ENCODE assay signal across 9 mouse cellular contexts in genomic region chr2:92012768-92013445, GRCm38 (mm10). TPM values are rescaled to one million over a fixed set of nuclear protein-coding genes. Genes with fewer than 3 reads are reported as not detected.
DNase-seq lines count a peak whose midpoint lies in the region; ATAC-seq and TF ChIP-seq lines count a peak whose summit lies in the region.
"Had no signal": no experiment of that assay in that cellular context is flagged by ENCODE, and none has a peak within 500 bp of the region (broad histone marks: within the 10 kb centered on the region; RNA-seq: fewer than 3 reads in every experiment).

No protein-coding gene starts in this region.

- H3K4me3 ChIP-seq in midbrain, embryonic 14.5 days (replicated peaks; ENCODE audit: low read depth, low read length) = no peak overlapping the region
- no peak overlapping the region for H3K4me3 ChIP-seq in midbrain, embryonic 15.5 days
- H3K4me3 ChIP-seq in gastrocnemius, adult 2 months = peak overlapping the region; percentile 13; the same call in 1 of the 2 replicates
- H3K4me3 ChIP-seq in kidney, embryonic 15.5 days (replicated peaks) = no peak overlapping the region
- no peak overlapping the region for H3K4me3 ChIP-seq in neural tube, embryonic 14.5 days (ENCODE audit: low read depth, low read length)
- H3K4me3 ChIP-seq: megakaryocyte, embryonic 14.5 days had no signal

- H3K4me2 ChIP-seq in midbrain, embryonic 14.5 days (ENCODE audit: low read length) = no peak overlapping the region
- H3K4me2 ChIP-seq in midbrain, embryonic 15.5 days = no peak overlapping the region
- peak overlapping the region; percentile 30; the same call in 1 of the 2 replicates for H3K4me2 ChIP-seq in kidney, embryonic 15.5 days
- no peak overlapping the region for H3K4me2 ChIP-seq in neural tube, embryonic 14.5 days (ENCODE audit: low read depth, low read length)

- H3K27me3 ChIP-seq in midbrain, embryonic 14.5 days (ENCODE audit: control insufficient read depth, insufficient read depth, low read length) = no peaks in the 10 kb centered on the region
- 0 out of 2 replicates have a peak, but pooled peaks cover 7% of the 10 kb centered on the region for H3K27me3 ChIP-seq in midbrain, embryonic 15.5 days (replicated peaks)
- H3K27me3 ChIP-seq in kidney, embryonic 15.5 days = 0 out of 2 replicates have a peak, but pooled peaks cover 2% of the 10 kb centered on the region
- H3K27me3 ChIP-seq in neural tube, embryonic 14.5 days (ENCODE audit: control insufficient read depth, insufficient read depth, low read length) = no peaks in the 10 kb centered on the region

- intact Hi-C loops in gastrocnemius, adult 2 months (cut with DNase I) = loop anchor here (5.0 kb wide), 1 partner anchor 169 kb away; no protein-coding TSS in a partner anchor

- no peaks in the 10 kb centered on the region for H3K9me3 ChIP-seq in midbrain, embryonic 14.5 days (ENCODE audit: control insufficient read depth, low read length)
- H3K9me3 ChIP-seq in midbrain, embryonic 15.5 days = no peaks in the 10 kb centered on the region
- H3K9me3 ChIP-seq in kidney, embryonic 15.5 days (replicated peaks) = no peaks in the 10 kb centered on the region
- no peaks in the 10 kb centered on the region for H3K9me3 ChIP-seq in neural tube, embryonic 14.5 days (ENCODE audit: control insufficient read depth, low read length)
- H3K9me3 ChIP-seq: megakaryocyte, embryonic 14.5 days had no signal

- ATAC-seq in midbrain, embryonic 14.5 days (ENCODE audit: low FRiP score, low TSS enrichment) = no peak
- no peak for ATAC-seq in midbrain, embryonic 15.5 days (replicated peaks)
- ATAC-seq in kidney, embryonic 15.5 days (replicated peaks; ENCODE audit: low FRiP score) = peak; percentile 70
- ATAC-seq in neural tube, embryonic 14.5 days (ENCODE audit: low read depth) = no peak
- ATAC-seq in CD4-positive, CD25-positive, alpha-beta regulatory T cell, adult 4 months = no peak

- H3K9ac ChIP-seq in midbrain, embryonic 14.5 days (replicated peaks; ENCODE audit: low read length) = no peak overlapping the region
- H3K9ac ChIP-seq in midbrain, embryonic 15.5 days = no peak overlapping the region
- no peak overlapping the region for H3K9ac ChIP-seq in kidney, embryonic 15.5 days
- H3K9ac ChIP-seq in neural tube, embryonic 14.5 days (replicated peaks; ENCODE audit: low read depth, low read length) = 0 out of 2 replicates have a peak overlapping the region, but pooled peaks have one; percentile 21

- TF ChIP-seq CTCF in gastrocnemius, adult 2 months (IDR thresholded peaks at IDR 0.05) = no peak

- peak; percentile 16 for DNase-seq in midbrain, embryonic 14.5 days
- peak; percentile 92 for DNase-seq in gastrocnemius, adult 2 months
- DNase-seq in spleen, postnatal 10 days (ENCODE audit: low spot score in 2 of 2) = no peak
- DNase-seq in frontal cortex, postnatal 36 days (ENCODE audit: low spot score in 2 of 2) = no peak

- H3K4me1 ChIP-seq in midbrain, embryonic 14.5 days (ENCODE audit: control insufficient read depth, insufficient read depth, low read length) = no peaks in the 10 kb centered on the region
- H3K4me1 ChIP-seq in midbrain, embryonic 15.5 days = peaks cover 5% of the 10 kb centered on the region
- peaks cover 67% of the 10 kb centered on the region for H3K4me1 ChIP-seq in kidney, embryonic 15.5 days
- H3K4me1 ChIP-seq in neural tube, embryonic 14.5 days (ENCODE audit: control insufficient read depth, insufficient read depth, low read length) = 0 out of 2 replicates have a peak, but pooled peaks cover 5% of the 10 kb centered on the region

- no peaks in the 10 kb centered on the region for H3K36me3 ChIP-seq in midbrain, embryonic 14.5 days (ENCODE audit: control insufficient read depth, insufficient read depth, low read length)
- H3K36me3 ChIP-seq in midbrain, embryonic 15.5 days (replicated peaks) = no peaks in the 10 kb centered on the region
- H3K36me3 ChIP-seq in kidney, embryonic 15.5 days = no peaks in the 10 kb centered on the region
- H3K36me3 ChIP-seq in neural tube, embryonic 14.5 days (ENCODE audit: control insufficient read depth, insufficient read depth, low read length) = no peaks in the 10 kb centered on the region

- no peak overlapping the region for H3K27ac ChIP-seq in midbrain, embryonic 14.5 days (replicated peaks; ENCODE audit: low read depth, low read length)
- no peak overlapping the region for H3K27ac ChIP-seq in midbrain, embryonic 15.5 days
- peak overlapping the region; percentile 87 for H3K27ac ChIP-seq in gastrocnemius, adult 2 months
- peak overlapping the region; percentile 80 for H3K27ac ChIP-seq in kidney, embryonic 15.5 days
- H3K27ac ChIP-seq in neural tube, embryonic 14.5 days (ENCODE audit: low read depth, low read length) = no peak overlapping the region

- 59% methylated on average over 8 of the region's 8 CpGs for WGBS in midbrain, embryonic 14.5 days
- WGBS in midbrain, embryonic 15.5 days = 54% methylated on average over 8 of the region's 8 CpGs
- WGBS in kidney, embryonic 15.5 days = 27% methylated on average over 8 of the region's 8 CpGs
- 57% methylated on average over 8 of the region's 8 CpGs for WGBS in neural tube, embryonic 14.5 days

RNA-seq across cellular contexts. Expression of gene Creb3l1, which starts 11.4 kb away (rescaled TPM):
- 0.69 and 2.0 TPM in 2 replicates for polyA plus RNA-seq in midbrain, embryonic 14.5 days (2014; fragmentation: Nextera tagmentation; extraction: Ambion mirVana)
- polyA plus RNA-seq in midbrain, embryonic 15.5 days (2015; fragmentation: Nextera tagmentation; extraction: Ambion mirVana) = 1.6 TPM in 2 replicates
- total RNA-seq in gastrocnemius, adult 2 months (2021) = 1 to 10 TPM; 2.2 to 6.6 TPM
- 14.0 and 14.9 TPM in 2 replicates for polyA plus RNA-seq in kidney, embryonic 15.5 days (2015; fragmentation: Nextera tagmentation; extraction: Ambion mirVana)
- 1.2 and 4.5 TPM in 2 replicates for polyA plus RNA-seq in neural tube, embryonic 14.5 days (2014; fragmentation: Nextera tagmentation; extraction: Ambion mirVana)
- 1 to 10 TPM in 1 of 2 experiments, under 1 TPM in 1; 0.77 to 1.2 TPM for polyA plus RNA-seq in CD4-positive, CD25-positive, alpha-beta regulatory T cell, adult 4 months (2017; shearing (Covaris generic))

RNA-seq across cellular contexts. Expression of gene Dgkz, which starts 37.2 kb away (rescaled TPM):
- polyA plus RNA-seq in midbrain, embryonic 14.5 days (2014; fragmentation: Nextera tagmentation; extraction: Ambion mirVana) = 27.5 and 32.0 TPM in 2 replicates
- polyA plus RNA-seq in midbrain, embryonic 15.5 days (2015; fragmentation: Nextera tagmentation; extraction: Ambion mirVana) = 32.2 and 36.1 TPM in 2 replicates
- 10 to 100 TPM; 33.7 to 37.5 TPM for total RNA-seq in gastrocnemius, adult 2 months (2021)
- polyA plus RNA-seq in kidney, embryonic 15.5 days (2015; fragmentation: Nextera tagmentation; extraction: Ambion mirVana) = 37.7 and 46.7 TPM in 2 replicates
- 36.7 and 51.1 TPM in 2 replicates for polyA plus RNA-seq in neural tube, embryonic 14.5 days (2014; fragmentation: Nextera tagmentation; extraction: Ambion mirVana)
- 100 to 1,000 TPM; 131 to 138 TPM for polyA plus RNA-seq in CD4-positive, CD25-positive, alpha-beta regulatory T cell, adult 4 months (2017; shearing (Covaris generic))

Comparison
In these comparisons a context has a peak if more than half of its experiments do, and no peak if none do; other contexts are left out.
1. DNase-seq: peak in midbrain, embryonic 14.5 days (single experiment) and gastrocnemius, adult 2 months (single experiment); none in spleen, postnatal 10 days (0 of 2) and frontal cortex, postnatal 36 days (0 of 2).
2. H3K27ac ChIP-seq: peak in gastrocnemius, adult 2 months (single experiment) and kidney, embryonic 15.5 days (single experiment); none in midbrain, embryonic 14.5 days (single experiment), midbrain, embryonic 15.5 days (single experiment) and neural tube, embryonic 14.5 days (single experiment).